Comparison of ENCODE assay signal across 9 mouse cellular contexts in genomic region chr11:63404719-63405118, GRCm38 (mm10).
DNase-seq lines count a peak whose midpoint lies in the region; ATAC-seq and TF ChIP-seq lines count a peak whose summit lies in the region.
"Had no signal": no experiment of that assay in that cellular context is flagged by ENCODE, and none has a peak within 500 bp of the region (broad histone marks: within the 10 kb centered on the region; RNA-seq: fewer than 3 reads in every experiment).

No protein-coding gene starts in this region.

- WGBS in heart, embryonic 11.5 days (ENCODE audit: insufficient replicate concordance), result 17% methylated on average over 11 of the region's 11 CpGs
- 11% methylated on average over 11 of the region's 11 CpGs for WGBS in cerebellum, adult 2 months
- WGBS in hindbrain, embryonic 16.5 days, result 16% methylated on average over 11 of the region's 11 CpGs
- 14% methylated on average over 11 of the region's 11 CpGs for WGBS in midbrain, postnatal 0 days
- 16% methylated on average over 11 of the region's 11 CpGs for WGBS in stomach, embryonic 14.5 days

- TF ChIP-seq POLR2A in cerebellum, adult 2 months (IDR thresholded peaks at IDR 0.05; ENCODE audit: borderline replicate concordance, insufficient read depth, low read length), result no peak

- H3K9ac ChIP-seq in heart, embryonic 11.5 days (ENCODE audit: low read depth, low read length), result no peak overlapping the region
- no peak overlapping the region for H3K9ac ChIP-seq in hindbrain, embryonic 16.5 days (ENCODE audit: low read depth, low read length)
- no peak overlapping the region for H3K9ac ChIP-seq in midbrain, postnatal 0 days (replicated peaks; ENCODE audit: low read length, poor library complexity, severe bottlenecking)
- no peak overlapping the region for H3K9ac ChIP-seq in stomach, embryonic 14.5 days (replicated peaks; ENCODE audit: low read depth, low read length)

- no peaks in the 10 kb centered on the region for H3K4me1 ChIP-seq in heart, embryonic 11.5 days (ENCODE audit: control insufficient read depth, insufficient read depth, low read length)
- H3K4me1 ChIP-seq in cerebellum, adult 2 months (ENCODE audit: control insufficient read depth, insufficient read depth, low read length), result no peaks in the 10 kb centered on the region
- no peaks in the 10 kb centered on the region; the same call in 1 of the 2 replicates for H3K4me1 ChIP-seq in hindbrain, embryonic 16.5 days (ENCODE audit: control insufficient read depth, insufficient read depth, low read depth, low read length)
- H3K4me1 ChIP-seq in midbrain, postnatal 0 days (ENCODE audit: insufficient read depth, low read length), result no peaks in the 10 kb centered on the region
- 0 out of 2 replicates have a peak, but pooled peaks cover 4% of the 10 kb centered on the region for H3K4me1 ChIP-seq in stomach, embryonic 14.5 days (ENCODE audit: control insufficient read depth, insufficient read depth, low read length)

- DNase-seq in heart, adult 11 months, result peak; percentile 88
- peak; percentile 30 to 54 for DNase-seq in cerebellum, adult 2 months
- peak; percentile 73 to 85 for DNase-seq in left cerebral cortex, postnatal 14 days (ENCODE audit: low spot score in 2 of 2)
- DNase-seq in midbrain, postnatal 0 days (ENCODE audit: low spot score), result peak; percentile 75

- no peaks in the 10 kb centered on the region for H3K9me3 ChIP-seq in heart, embryonic 11.5 days (replicated peaks; ENCODE audit: control insufficient read depth, low read length)
- H3K9me3 ChIP-seq in hindbrain, embryonic 16.5 days (ENCODE audit: control insufficient read depth, low read length), result no peaks in the 10 kb centered on the region
- H3K9me3 ChIP-seq in midbrain, postnatal 0 days (ENCODE audit: low read length), result no peaks in the 10 kb centered on the region
- H3K9me3 ChIP-seq in stomach, embryonic 14.5 days (ENCODE audit: control insufficient read depth, low read depth, low read length), result no peaks in the 10 kb centered on the region

- intact Hi-C loops in left cerebral cortex, postnatal 14 days (cut with DNase I), result loop anchor here (5.0 to 10.0 kb wide), 3 partner anchors 518 to 1560 kb away; partner anchors contain the start of gene Hs3st3b1

- no peak for ATAC-seq in heart, embryonic 11.5 days (replicated peaks; ENCODE audit: insufficient number of reproducible peaks, low FRiP score, low TSS enrichment)
- peak; percentile 88; the same call in 1 of the 2 replicates for ATAC-seq in frontal cortex, adult (ENCODE audit: low TSS enrichment)
- ATAC-seq in hindbrain, embryonic 16.5 days, result peak; percentile 63; the same call in 1 of the 2 replicates
- no peak for ATAC-seq in midbrain, postnatal 0 days (ENCODE audit: low FRiP score)
- peak; percentile 61 for ATAC-seq in stomach, embryonic 14.5 days (ENCODE audit: insufficient number of reproducible peaks, insufficient read depth, low FRiP score, low read depth)

- peak; percentile 75 for TF ChIP-seq CTCF in cerebellum, adult 2 months (IDR thresholded peaks at IDR 0.05; ENCODE audit: borderline replicate concordance, insufficient read depth, low read depth, low read length)
- peak; percentile 87 for TF ChIP-seq CTCF in midbrain, postnatal 0 days (IDR thresholded peaks at IDR 0.05)

- H3K4me3 ChIP-seq in heart, embryonic 11.5 days (ENCODE audit: low read depth, low read length), result no peak overlapping the region
- H3K4me3 ChIP-seq in cerebellum, adult 2 months (replicated peaks; ENCODE audit: insufficient read depth, low read depth, low read length), result no peak overlapping the region
- H3K4me3 ChIP-seq in hindbrain, embryonic 16.5 days (ENCODE audit: low read length), result no peak overlapping the region
- H3K4me3 ChIP-seq in midbrain, postnatal 0 days (ENCODE audit: low read depth, low read length), result no peak overlapping the region
- H3K4me3 ChIP-seq in stomach, embryonic 14.5 days (ENCODE audit: low read depth, low read length), result no peak overlapping the region

- H3K27ac ChIP-seq in heart, embryonic 11.5 days (ENCODE audit: low read depth, low read length), result no peak overlapping the region
- H3K27ac ChIP-seq in cerebellum, adult 2 months (ENCODE audit: insufficient read depth, low read length), result no peak overlapping the region
- no peak overlapping the region for H3K27ac ChIP-seq in hindbrain, embryonic 16.5 days (ENCODE audit: low read depth, low read length)
- no peak overlapping the region for H3K27ac ChIP-seq in midbrain, postnatal 0 days (ENCODE audit: low read depth, low read length)
- H3K27ac ChIP-seq in stomach, embryonic 14.5 days (ENCODE audit: low read length), result no peak overlapping the region

- no peak overlapping the region for H3K4me2 ChIP-seq in heart, embryonic 11.5 days
- peak overlapping the region; percentile 38 for H3K4me2 ChIP-seq in hindbrain, embryonic 16.5 days (ENCODE audit: low read length)
- peak overlapping the region; percentile 34; the same call in 1 of the 2 replicates for H3K4me2 ChIP-seq in midbrain, postnatal 0 days (ENCODE audit: low read depth, low read length, poor library complexity, severe bottlenecking)
- no peak overlapping the region for H3K4me2 ChIP-seq in stomach, embryonic 14.5 days (replicated peaks; ENCODE audit: low read depth, low read length)

- H3K36me3 ChIP-seq in heart, embryonic 11.5 days (ENCODE audit: control insufficient read depth, insufficient read depth, low read length), result no peaks in the 10 kb centered on the region
- H3K36me3 ChIP-seq in hindbrain, embryonic 16.5 days (ENCODE audit: control insufficient read depth, insufficient read depth, low read length), result no peaks in the 10 kb centered on the region
- no peaks in the 10 kb centered on the region for H3K36me3 ChIP-seq in midbrain, postnatal 0 days (ENCODE audit: insufficient read depth, low read length)
- no peaks in the 10 kb centered on the region for H3K36me3 ChIP-seq in stomach, embryonic 14.5 days (ENCODE audit: control insufficient read depth, insufficient read depth, low read length)
- H3K36me3 ChIP-seq: G1E had no signal

- no peaks in the 10 kb centered on the region for H3K27me3 ChIP-seq in heart, embryonic 11.5 days (ENCODE audit: control insufficient read depth, insufficient read depth, low read length)
- H3K27me3 ChIP-seq in cerebellum, adult 2 months (ENCODE audit: control insufficient read depth, insufficient read depth, low read length), result no peaks in the 10 kb centered on the region; the same call in 1 of the 2 replicates
- H3K27me3 ChIP-seq in hindbrain, embryonic 16.5 days (replicated peaks; ENCODE audit: control insufficient read depth, insufficient read depth, low read length), result no peaks in the 10 kb centered on the region
- no peaks in the 10 kb centered on the region; the same call in 1 of the 2 replicates for H3K27me3 ChIP-seq in midbrain, postnatal 0 days (ENCODE audit: insufficient read depth, low read length)
- no peaks in the 10 kb centered on the region for H3K27me3 ChIP-seq in stomach, embryonic 14.5 days (ENCODE audit: control insufficient read depth, insufficient read depth, low read length)

Comparison
In these comparisons a context has a peak if more than half of its experiments do, and no peak if none do; other contexts are left out.
1. ATAC-seq: peak in frontal cortex, adult (single experiment), hindbrain, embryonic 16.5 days (single experiment) and stomach, embryonic 14.5 days (single experiment); none in heart, embryonic 11.5 days (single experiment) and midbrain, postnatal 0 days (single experiment).
2. H3K4me2 ChIP-seq: peak in hindbrain, embryonic 16.5 days (single experiment) and midbrain, postnatal 0 days (single experiment); none in heart, embryonic 11.5 days (single experiment) and stomach, embryonic 14.5 days (single experiment).
3. Peak in every context shown above with its lines, with median percentiles within 50 percentile points of each other: DNase-seq.